Mouse (Mus musculus): Measurements from ENCODE around the gene Slc6a17. TPM values are rescaled to one million over a fixed set of nuclear protein-coding genes. Genes with fewer than 3 reads are reported as not detected.
A peak's percentile ranks its signal among the peaks of the same experiment; 100 is the strongest.

The Slc6a17 gene
- polyA plus RNA-seq (2011; ENCODE audit: insufficient read depth, insufficient read length, low read depth, missing spikeins): 0.32 and 0.42 TPM in 2 replicates

DNA sequence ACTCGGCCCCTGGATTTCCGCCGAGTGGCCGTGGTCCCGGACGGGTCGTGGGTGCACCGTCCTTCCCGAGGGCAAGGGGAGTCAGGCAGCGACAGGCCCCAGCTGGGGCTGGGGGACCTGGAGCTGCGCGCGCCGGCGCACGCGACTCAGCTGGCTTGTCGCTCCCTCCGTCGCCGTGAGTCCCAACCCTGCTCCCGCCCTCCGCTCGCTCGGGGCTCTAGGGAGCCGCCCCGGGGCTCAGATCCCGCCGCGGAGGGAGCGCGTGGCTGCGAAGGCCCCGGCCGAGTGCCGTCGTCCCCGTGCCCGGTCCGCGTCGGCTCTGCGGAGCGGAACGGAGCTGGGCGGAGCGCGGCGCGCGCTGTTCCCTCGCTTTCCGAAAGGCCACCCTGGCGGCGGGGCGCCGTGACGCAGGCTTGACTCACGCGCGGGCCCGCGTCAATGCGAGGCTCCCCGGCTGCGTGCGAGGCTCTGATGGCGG is at the start of gene Slc6a17:
Gene Slc6a17 (minus strand): TSS at position 388 of the 478 bp plus-strand sequence.
- no peaks in the 10 kb centered on the region for H3K36me3 ChIP-seq (ENCODE audit: control insufficient read depth, insufficient read depth, low read length, poor library complexity, severe bottlenecking)
- peaks cover 2% of the 10 kb centered on the region for H3K4me1 ChIP-seq (ENCODE audit: control insufficient read depth, insufficient read depth, low read length)
- H3K4me3 ChIP-seq (ENCODE audit: low read depth, low read length): peak within 1 kb of the TSS; percentile 53
- H3K27ac ChIP-seq (ENCODE audit: insufficient read depth, low read length): no peak within 1 kb of the TSS
- H3K27me3 ChIP-seq (ENCODE audit: control insufficient read depth, insufficient read depth, low read length, poor library complexity, severe bottlenecking): peaks cover 3% of the 10 kb centered on the region
- TF ChIP-seq CTCF (IDR thresholded peaks at IDR 0.05; ENCODE audit: low read depth, low read length) (no peak), POLR2A (IDR thresholded peaks at IDR 0.05; ENCODE audit: insufficient read depth, low read length) (no peak), EP300 (IDR thresholded peaks at IDR 0.05; ENCODE audit: insufficient read depth, low read depth, low read length) (no peak)
- H3K9ac ChIP-seq (ENCODE audit: low read depth, poor library complexity, severe bottlenecking): peak within 1 kb of the TSS; percentile 21; the same call in 1 of the 2 replicates
- H3K9me3 ChIP-seq (replicated peaks; ENCODE audit: control insufficient read depth, insufficient read depth, low read length, poor library complexity, severe bottlenecking): no peaks in the 10 kb centered on the region

DNA sequence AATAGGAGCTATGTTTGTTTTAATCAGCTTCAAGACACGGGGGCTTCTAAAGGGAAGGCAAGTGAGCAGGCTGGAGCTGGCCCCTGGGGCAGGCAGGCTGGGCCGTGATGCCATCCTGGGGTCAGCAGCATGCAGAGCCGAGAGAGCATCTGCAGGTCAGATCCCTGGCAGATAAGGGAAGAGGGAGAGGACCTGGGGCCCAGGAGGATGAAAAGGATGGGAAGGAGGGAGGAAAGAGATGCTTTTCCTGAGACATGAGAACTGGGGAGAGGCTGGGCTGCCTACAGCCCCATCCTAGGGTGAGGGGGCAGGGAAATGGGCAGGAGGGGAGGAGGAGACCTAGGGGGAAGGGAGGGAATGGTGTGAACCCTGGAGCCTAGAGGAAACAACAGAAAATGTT is 47.5 kb upstream of the Slc6a17 start:
- no peak for TF ChIP-seq CTCF (IDR thresholded peaks at IDR 0.05; ENCODE audit: low read depth, low read length)
- TF ChIP-seq EP300 (IDR thresholded peaks at IDR 0.05; ENCODE audit: insufficient read depth, low read depth, low read length): no peak
- TF ChIP-seq POLR2A (IDR thresholded peaks at IDR 0.05; ENCODE audit: insufficient read depth, low read length): no peak
- H3K36me3 ChIP-seq (ENCODE audit: control insufficient read depth, insufficient read depth, low read length, poor library complexity, severe bottlenecking): no peaks in the 10 kb centered on the region
- no peak overlapping the region for H3K4me3 ChIP-seq (ENCODE audit: low read depth, low read length)
- no peaks in the 10 kb centered on the region for H3K4me1 ChIP-seq (ENCODE audit: control insufficient read depth, insufficient read depth, low read length)
- H3K9me3 ChIP-seq (replicated peaks; ENCODE audit: control insufficient read depth, insufficient read depth, low read length, poor library complexity, severe bottlenecking): no peaks in the 10 kb centered on the region
- H3K27ac ChIP-seq (ENCODE audit: insufficient read depth, low read length): no peak overlapping the region
- H3K27me3 ChIP-seq (ENCODE audit: control insufficient read depth, insufficient read depth, low read length, poor library complexity, severe bottlenecking): no peaks in the 10 kb centered on the region
- no peak overlapping the region for H3K9ac ChIP-seq (ENCODE audit: low read depth, poor library complexity, severe bottlenecking)

DNA sequence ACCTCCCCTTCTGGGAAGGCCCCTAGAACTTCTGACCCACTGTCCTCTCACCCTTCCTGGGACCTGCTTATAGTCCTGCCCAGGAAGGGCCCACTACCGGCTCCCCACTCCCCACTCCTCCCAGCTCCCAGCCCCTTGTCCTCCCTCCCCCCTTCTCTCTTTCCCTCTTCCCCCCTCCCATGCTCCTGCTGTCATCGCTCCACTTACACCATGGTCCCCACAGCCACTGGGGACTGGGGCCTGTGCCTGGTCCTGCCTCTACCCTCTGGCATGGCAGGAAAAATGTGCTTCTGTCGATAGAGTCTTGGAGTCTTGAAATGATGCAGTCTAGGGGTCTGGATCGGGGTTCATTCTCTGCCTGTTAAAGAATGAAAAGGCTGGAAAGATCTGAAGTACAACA is 46.1 kb upstream of the Slc6a17 start:
- no peaks in the 10 kb centered on the region for H3K4me1 ChIP-seq (ENCODE audit: control insufficient read depth, insufficient read depth, low read length)
- H3K36me3 ChIP-seq (ENCODE audit: control insufficient read depth, insufficient read depth, low read length, poor library complexity, severe bottlenecking): no peaks in the 10 kb centered on the region
- no peaks in the 10 kb centered on the region for H3K27me3 ChIP-seq (ENCODE audit: control insufficient read depth, insufficient read depth, low read length, poor library complexity, severe bottlenecking)
- H3K4me3 ChIP-seq (ENCODE audit: low read depth, low read length): no peak overlapping the region
- no peaks in the 10 kb centered on the region for H3K9me3 ChIP-seq (replicated peaks; ENCODE audit: control insufficient read depth, insufficient read depth, low read length, poor library complexity, severe bottlenecking)
- no peak overlapping the region for H3K27ac ChIP-seq (ENCODE audit: insufficient read depth, low read length)
- H3K9ac ChIP-seq (ENCODE audit: low read depth, poor library complexity, severe bottlenecking): no peak overlapping the region
- TF ChIP-seq POLR2A (IDR thresholded peaks at IDR 0.05; ENCODE audit: insufficient read depth, low read length) (no peak), EP300 (IDR thresholded peaks at IDR 0.05; ENCODE audit: insufficient read depth, low read depth, low read length) (no peak), CTCF (IDR thresholded peaks at IDR 0.05; ENCODE audit: low read depth, low read length) (no peak)

DNA sequence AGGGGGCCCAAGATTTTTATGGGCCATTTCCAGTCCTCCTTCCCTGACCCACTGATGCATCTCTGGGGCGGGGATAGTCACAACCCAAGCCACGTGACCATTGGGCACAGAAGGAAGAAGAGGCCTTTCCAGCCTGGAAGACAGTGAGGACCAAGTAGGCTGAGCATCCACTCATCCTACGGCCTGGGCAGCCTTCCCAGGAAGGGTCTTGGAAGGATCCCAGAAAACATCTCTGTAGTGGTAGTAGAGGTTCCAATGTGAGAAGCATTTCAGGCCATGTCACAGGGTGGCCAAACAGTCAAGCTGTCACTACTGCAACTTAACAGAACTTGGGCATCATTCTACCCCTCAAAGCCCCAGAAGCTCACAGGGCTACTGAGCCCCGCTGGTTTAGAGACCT is 44.8 kb upstream of the Slc6a17 start:
- Histone ChIP-seq H3K4me1 (ENCODE audit: control insufficient read depth, insufficient read depth, low read length) (no peaks in the 10 kb centered on the region), H3K9ac (ENCODE audit: low read depth, poor library complexity, severe bottlenecking) (no peak overlapping the region), H3K36me3 (ENCODE audit: control insufficient read depth, insufficient read depth, low read length, poor library complexity, severe bottlenecking) (no peaks in the 10 kb centered on the region), H3K27ac (ENCODE audit: insufficient read depth, low read length) (no peak overlapping the region), H3K9me3 (replicated peaks; ENCODE audit: control insufficient read depth, insufficient read depth, low read length, poor library complexity, severe bottlenecking) (no peaks in the 10 kb centered on the region), H3K27me3 (ENCODE audit: control insufficient read depth, insufficient read depth, low read length, poor library complexity, severe bottlenecking) (no peaks in the 10 kb centered on the region), H3K4me3 (ENCODE audit: low read depth, low read length) (no peak overlapping the region)
- no peak for TF ChIP-seq EP300 (IDR thresholded peaks at IDR 0.05; ENCODE audit: insufficient read depth, low read depth, low read length)
- TF ChIP-seq CTCF (IDR thresholded peaks at IDR 0.05; ENCODE audit: low read depth, low read length): no peak
- no peak for TF ChIP-seq POLR2A (IDR thresholded peaks at IDR 0.05; ENCODE audit: insufficient read depth, low read length)

DNA sequence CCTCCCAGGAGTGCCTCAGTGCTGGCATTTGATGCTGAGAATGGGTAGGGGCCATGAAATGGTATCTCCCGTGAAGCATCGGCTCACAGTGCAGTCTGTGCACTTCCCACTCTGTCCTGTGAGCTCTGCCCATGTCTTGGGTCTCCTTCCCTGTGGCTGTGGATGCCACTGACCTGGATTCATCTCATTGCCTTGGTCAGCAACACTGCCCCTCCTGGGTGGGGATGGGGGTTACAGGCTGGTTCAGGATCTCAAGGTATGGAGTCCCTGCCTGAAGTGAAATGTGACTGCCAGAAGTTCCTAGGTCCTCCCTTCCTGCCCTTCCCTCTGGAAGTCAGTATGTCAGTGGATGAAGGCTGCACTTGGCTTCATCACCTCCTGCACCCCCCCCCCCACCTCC is 44.3 kb upstream of the Slc6a17 start:
- Histone ChIP-seq H3K9ac (ENCODE audit: low read depth, poor library complexity, severe bottlenecking) (no peak overlapping the region), H3K27me3 (ENCODE audit: control insufficient read depth, insufficient read depth, low read length, poor library complexity, severe bottlenecking) (no peaks in the 10 kb centered on the region), H3K27ac (ENCODE audit: insufficient read depth, low read length) (no peak overlapping the region), H3K36me3 (ENCODE audit: control insufficient read depth, insufficient read depth, low read length, poor library complexity, severe bottlenecking) (no peaks in the 10 kb centered on the region), H3K9me3 (replicated peaks; ENCODE audit: control insufficient read depth, insufficient read depth, low read length, poor library complexity, severe bottlenecking) (no peaks in the 10 kb centered on the region), H3K4me3 (ENCODE audit: low read depth, low read length) (no peak overlapping the region), H3K4me1 (ENCODE audit: control insufficient read depth, insufficient read depth, low read length) (no peaks in the 10 kb centered on the region)
- no peak for TF ChIP-seq POLR2A (IDR thresholded peaks at IDR 0.05; ENCODE audit: insufficient read depth, low read length)
- TF ChIP-seq CTCF (IDR thresholded peaks at IDR 0.05; ENCODE audit: low read depth, low read length): no peak
- TF ChIP-seq EP300 (IDR thresholded peaks at IDR 0.05; ENCODE audit: insufficient read depth, low read depth, low read length): no peak

DNA sequence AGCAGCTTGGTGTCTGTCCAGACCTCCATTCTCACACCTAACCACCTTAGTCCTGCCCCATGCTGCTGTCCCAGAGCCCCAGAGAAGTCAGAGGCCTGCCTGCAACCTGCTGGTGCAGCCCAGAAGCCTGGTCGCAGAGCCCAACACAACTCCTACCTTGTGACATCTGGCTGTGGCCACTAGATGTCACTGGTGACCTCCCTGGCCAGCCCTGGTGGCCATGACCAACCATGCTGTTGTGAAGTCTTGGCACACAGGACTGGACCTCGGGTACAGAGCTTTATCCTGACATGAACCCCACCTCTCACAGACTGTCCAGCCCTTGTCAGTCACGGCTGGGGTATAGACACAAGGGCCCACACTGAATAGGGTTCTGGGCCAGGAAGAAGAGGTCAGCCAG is 41.4 kb upstream of the Slc6a17 start:
- H3K4me3 ChIP-seq (ENCODE audit: low read depth, low read length): no peak overlapping the region
- H3K36me3 ChIP-seq (ENCODE audit: control insufficient read depth, insufficient read depth, low read length, poor library complexity, severe bottlenecking): no peaks in the 10 kb centered on the region
- H3K27ac ChIP-seq (ENCODE audit: insufficient read depth, low read length): no peak overlapping the region
- no peak overlapping the region for H3K9ac ChIP-seq (ENCODE audit: low read depth, poor library complexity, severe bottlenecking)
- TF ChIP-seq CTCF (IDR thresholded peaks at IDR 0.05; ENCODE audit: low read depth, low read length) (peak; percentile 73), POLR2A (IDR thresholded peaks at IDR 0.05; ENCODE audit: insufficient read depth, low read length) (no peak)
- no peaks in the 10 kb centered on the region for H3K4me1 ChIP-seq (ENCODE audit: control insufficient read depth, insufficient read depth, low read length)
- H3K27me3 ChIP-seq (ENCODE audit: control insufficient read depth, insufficient read depth, low read length, poor library complexity, severe bottlenecking): no peaks in the 10 kb centered on the region
- no peaks in the 10 kb centered on the region for H3K9me3 ChIP-seq (replicated peaks; ENCODE audit: control insufficient read depth, insufficient read depth, low read length, poor library complexity, severe bottlenecking)
